Mouse (Mus musculus) embryonic fibroblast, embryonic 13.5 days (primary cell): ENCODE data around the gene Atxn7. TPM values are rescaled to one million over a fixed set of nuclear protein-coding genes. Genes with fewer than 3 reads are reported as not detected.

Experiments used
- H3K27ac ChIP-seq: 2 replicates; pipeline ENCODE4 v1.5.1; 2012; ENCODE audit warnings: low read length, control low read depth, inconsistent platforms; ENCODE audit not compliant: insufficient read depth
- H3K4me1 ChIP-seq: 2 replicates; pipeline ENCODE4 v1.6.1; 2011; ENCODE audit warnings: low read length; ENCODE audit not compliant: control insufficient read depth, insufficient read depth
- H3K4me3 ChIP-seq: 2 replicates; pipeline ENCODE4 v1.5.1; 2011; ENCODE audit warnings: mild to moderate bottlenecking, control low read depth, low read length; ENCODE audit not compliant: insufficient read depth
- CTCF ChIP-seq: IDR thresholded peaks from 2 replicates; pipeline ENCODE4 v1.5.1; 2011; ENCODE audit warnings: mild to moderate bottlenecking, control low read depth, low read length, moderate library complexity, borderline replicate concordance; ENCODE audit not compliant: insufficient read depth
- POLR2A ChIP-seq: IDR thresholded peaks from 2 replicates; pipeline ENCODE4 v1.6.1; 2011; ENCODE audit warnings: low read depth, mild to moderate bottlenecking, control low read depth, low read length, moderate library complexity
- polyA plus RNA-seq: library from polyadenylated mRNA; stranded (reverse); fragments of >200 nt; gene quantifications from 2 replicates; pipeline ENCODE4 v1.2.4, GENCODE M21; 2011; ENCODE audit warnings: low read depth; ENCODE audit not compliant: missing spikeins, insufficient read length

Atxn7 gene
- polyA plus RNA-seq, 1 experiment: 14.2 TPM

- Histone ChIP-seq H3K4me1 (no peaks in the 10 kb centered on the region; the same call in 1 of the 2 replicates), H3K27ac (no peak overlapping the region), H3K4me3 (no peak overlapping the region)
- 0 out of 2 replicates have a peak, but pooled peaks have one; percentile 17 for TF ChIP-seq CTCF
- TF ChIP-seq POLR2A: no peak
Observed at GRCm38 (mm10) chr14:13982174-13982573, 20.9 kb downstream of the Atxn7 start.

DNA sequence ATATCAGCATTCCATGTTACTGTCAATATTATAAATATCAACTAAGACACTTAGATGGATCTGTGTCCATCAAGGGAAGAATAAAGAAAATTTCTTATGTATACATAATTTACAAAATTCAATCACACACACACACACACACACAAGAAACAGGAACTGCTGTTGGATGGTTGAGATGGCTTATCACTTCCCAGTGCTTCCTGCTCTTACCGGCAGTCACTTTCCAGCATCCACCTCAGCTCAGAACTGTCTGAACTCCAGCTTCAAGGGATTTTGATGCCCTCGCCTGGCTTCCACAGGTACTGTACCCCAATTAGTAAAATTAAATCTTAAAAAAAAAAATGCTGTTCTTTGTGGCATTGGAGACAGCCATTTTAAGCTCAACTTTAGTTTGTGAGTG, 27.2 kb downstream of the Atxn7 start:
- no peaks in the 10 kb centered on the region for H3K4me1 ChIP-seq
- H3K27ac ChIP-seq: no peak overlapping the region
- no peak overlapping the region for H3K4me3 ChIP-seq
- TF ChIP-seq POLR2A (no peak), CTCF (no peak)

- TF ChIP-seq POLR2A (no peak), CTCF (no peak)
- Histone ChIP-seq H3K4me3 (no peak overlapping the region), H3K27ac (no peak overlapping the region), H3K4me1 (no peaks in the 10 kb centered on the region)
Observed at GRCm38 (mm10) chr14:13990741-13991140, 29.5 kb downstream of the Atxn7 start.

GRCm38 (mm10) chr14:13995206-13996097, 34.2 kb downstream of the Atxn7 start:
- no peak for TF ChIP-seq POLR2A
- TF ChIP-seq CTCF: no peak
- Histone ChIP-seq H3K4me1 (no peaks in the 10 kb centered on the region), H3K4me3 (no peak overlapping the region), H3K27ac (no peak overlapping the region)

GRCm38 (mm10) chr14:14002771-14003170, 41.5 kb downstream of the Atxn7 start:
- no peak overlapping the region for H3K27ac ChIP-seq
- H3K4me1 ChIP-seq: no peaks in the 10 kb centered on the region
- TF ChIP-seq CTCF (no peak), POLR2A (no peak)
- no peak overlapping the region for H3K4me3 ChIP-seq

DNA sequence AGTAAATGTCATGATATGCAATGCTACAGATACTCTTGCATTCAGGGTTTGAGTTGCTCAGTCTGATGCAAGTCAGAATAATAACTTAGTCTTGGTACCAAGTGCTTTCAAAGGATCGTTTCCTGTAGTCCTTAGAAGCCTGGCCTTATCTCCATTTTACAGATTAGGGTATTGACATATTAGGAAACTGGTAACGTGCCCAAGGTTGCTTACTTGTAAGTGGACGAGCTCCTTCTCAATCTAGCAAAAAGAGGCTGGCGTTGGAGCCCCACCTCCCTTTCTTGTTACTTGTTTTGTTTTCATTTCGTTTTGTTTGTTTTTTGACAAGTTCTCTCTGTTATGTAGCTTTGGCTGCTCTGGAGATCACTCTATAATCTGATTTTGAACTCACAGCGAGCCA, 48.5 kb downstream of the Atxn7 start:
- H3K4me3 ChIP-seq: no peak overlapping the region
- TF ChIP-seq POLR2A (no peak), CTCF (no peak)
- no peak overlapping the region for H3K27ac ChIP-seq
- H3K4me1 ChIP-seq: no peaks in the 10 kb centered on the region

DNA sequence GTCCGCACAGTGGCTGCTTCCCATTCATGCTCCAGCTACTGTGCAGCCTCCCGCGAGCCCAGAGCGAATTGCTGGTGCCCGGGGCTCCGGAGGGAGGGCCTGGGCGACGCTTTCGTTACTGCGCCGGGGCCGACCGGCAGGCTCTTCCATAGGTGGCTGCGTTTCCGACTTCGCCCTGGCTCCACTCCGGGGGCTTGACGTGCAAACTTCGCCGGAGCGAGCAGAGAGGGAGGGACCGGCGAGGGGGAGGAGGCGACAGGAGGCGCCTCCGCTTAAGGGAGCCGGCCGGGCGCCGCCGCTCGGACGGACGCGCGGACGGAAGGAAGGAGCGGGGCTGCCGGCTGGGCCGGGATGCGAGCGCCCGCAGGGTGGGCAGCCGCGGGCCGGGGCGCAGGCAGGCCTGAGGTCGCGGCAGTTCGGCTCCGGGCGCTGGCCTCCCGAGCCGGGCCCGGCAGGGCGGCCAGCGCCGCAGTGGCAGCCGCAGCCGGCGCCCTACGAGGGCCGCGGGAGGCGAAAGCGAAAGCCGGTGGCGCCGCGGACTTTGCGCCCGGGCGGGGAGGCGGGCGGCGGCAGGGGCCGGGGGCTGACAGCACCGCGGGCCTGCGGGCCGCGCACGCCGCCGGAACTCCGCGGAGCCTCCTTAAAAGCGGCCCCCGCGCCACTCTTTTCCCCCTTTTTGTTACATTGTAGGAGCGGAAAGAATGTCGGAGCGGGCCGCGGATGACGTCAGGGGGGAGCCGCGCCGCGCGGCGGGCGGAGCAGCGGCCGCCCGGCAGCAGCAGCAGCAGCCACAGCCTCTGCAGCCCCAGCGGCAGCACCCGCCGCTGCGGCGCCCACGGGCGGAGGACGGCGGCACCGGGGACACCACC, 51.4 kb downstream of the Atxn7 start:
- H3K4me3 ChIP-seq: peak overlapping the region; percentile 78
- peak; percentile 63 for TF ChIP-seq POLR2A
- no peak for TF ChIP-seq CTCF
- H3K27ac ChIP-seq: peak overlapping the region; percentile 67
- no peaks in the 10 kb centered on the region for H3K4me1 ChIP-seq

DNA sequence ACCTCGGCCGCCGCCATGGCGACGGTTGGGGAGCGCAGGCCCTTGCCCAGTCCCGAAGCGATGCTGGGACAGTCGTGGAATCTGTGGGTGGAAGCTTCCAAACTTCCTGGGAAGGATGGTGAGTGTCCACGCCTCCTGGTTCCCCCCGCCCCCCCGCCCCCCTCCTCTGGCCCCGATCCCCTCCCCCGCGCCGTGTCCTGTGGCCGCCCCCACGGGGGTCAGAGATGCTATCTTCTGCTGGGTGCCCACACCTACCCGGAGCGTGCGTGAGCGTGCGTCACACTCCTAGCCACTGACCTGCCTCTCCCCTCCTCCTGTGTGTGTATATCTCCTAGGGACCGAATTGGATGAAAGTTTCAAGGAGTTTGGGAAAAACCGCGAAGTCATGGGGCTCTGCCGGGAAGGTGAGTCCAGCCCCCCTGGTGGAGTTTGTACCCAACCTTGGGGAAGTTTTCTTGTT, 52.0 kb downstream of the Atxn7 start:
- Histone ChIP-seq H3K4me3 (peak overlapping the region; percentile 78), H3K27ac (peak overlapping the region; percentile 67), H3K4me1 (no peaks in the 10 kb centered on the region)
- TF ChIP-seq POLR2A (peak; percentile 60; the same call in 1 of the 2 replicates), CTCF (no peak)

DNA sequence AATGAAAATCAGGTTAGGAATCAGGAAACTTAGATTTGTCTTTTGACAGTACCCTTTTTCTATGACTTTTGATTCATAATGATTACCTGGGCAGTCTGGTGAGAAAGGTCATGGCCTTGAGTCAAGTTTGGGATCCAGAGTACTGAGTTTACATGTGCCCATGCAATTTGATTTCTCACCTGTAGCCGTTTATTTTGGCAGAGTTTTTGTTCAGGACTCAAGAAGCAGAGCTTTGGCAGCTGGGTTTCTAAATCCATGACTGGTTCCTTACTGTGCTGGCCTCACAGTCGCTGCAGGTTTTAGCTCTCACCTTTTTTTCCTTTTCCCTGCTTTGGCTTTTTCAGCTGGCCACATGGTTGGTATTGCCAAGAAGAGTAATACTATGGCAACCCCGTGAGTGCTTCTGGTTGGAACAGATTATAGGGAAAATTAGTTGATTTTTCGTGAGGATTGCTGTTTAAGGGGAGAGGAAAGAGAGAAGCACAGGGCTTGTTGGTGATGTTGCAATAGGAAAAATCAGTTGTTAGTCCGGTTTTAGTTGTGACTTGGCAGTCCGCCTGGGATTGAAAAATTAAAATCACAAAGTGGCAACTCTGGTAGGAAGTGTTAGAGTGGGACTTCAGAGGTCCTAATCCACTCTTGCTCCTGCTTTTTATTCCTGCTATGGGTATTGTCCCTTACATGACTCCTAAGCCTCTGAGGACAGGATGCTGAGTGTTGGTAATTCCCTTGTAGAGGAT, 53.6 kb downstream of the Atxn7 start:
- H3K4me1 ChIP-seq: no peaks in the 10 kb centered on the region
- TF ChIP-seq POLR2A: no peak
- TF ChIP-seq CTCF: no peak
- H3K27ac ChIP-seq: no peak overlapping the region
- no peak overlapping the region for H3K4me3 ChIP-seq
